Mouse (Mus musculus): ENCODE measurements at regions not wholly inside any gene's neighbourhood (a gene's known extent, or its start where the extent isn't known, plus 50 kb on each side); places are given as distances from the start of the nearest gene placed in this dataset.

DNA sequence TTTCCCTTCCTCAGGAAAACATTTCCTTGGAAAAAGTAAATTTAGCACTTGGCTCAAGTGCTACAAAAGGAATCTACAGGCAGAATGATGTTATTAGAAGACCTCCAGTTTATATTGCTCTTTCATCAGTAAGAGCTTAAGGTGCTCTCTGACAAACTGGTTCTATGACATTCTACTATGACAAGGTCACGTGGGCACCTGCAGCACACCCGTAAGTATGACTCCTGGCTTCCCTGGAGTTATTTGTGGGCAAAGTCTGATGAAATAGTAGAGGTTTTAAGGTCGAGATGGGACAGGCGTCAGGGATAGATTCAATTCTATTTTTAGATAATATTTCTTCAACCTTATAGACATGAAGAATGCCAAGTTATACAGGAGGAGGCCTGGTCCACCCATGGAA is 84.9 kb upstream of the Ccn6 start:
- DNase-seq = no peak

DNA sequence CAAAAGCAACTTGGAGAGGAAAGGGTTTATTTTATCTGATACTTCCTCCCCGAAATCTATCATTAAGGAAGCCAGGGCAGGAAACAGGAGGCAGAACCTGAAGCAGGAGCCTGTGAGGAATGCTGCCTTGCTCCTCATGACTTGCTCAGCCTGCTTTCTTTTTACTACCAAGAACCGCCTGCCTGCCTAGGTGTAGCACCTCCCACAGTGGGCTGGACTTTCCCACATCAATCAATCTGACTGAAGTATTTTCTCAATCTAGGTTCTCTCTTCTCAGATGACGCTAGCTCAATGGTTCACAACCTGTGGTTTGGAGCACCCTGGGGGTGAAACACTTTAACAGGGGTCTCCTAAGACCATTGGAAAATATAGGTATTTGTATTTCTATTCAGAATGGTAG is 83.4 kb upstream of the Ccn6 start:
- DNase-seq = no peak

DNA sequence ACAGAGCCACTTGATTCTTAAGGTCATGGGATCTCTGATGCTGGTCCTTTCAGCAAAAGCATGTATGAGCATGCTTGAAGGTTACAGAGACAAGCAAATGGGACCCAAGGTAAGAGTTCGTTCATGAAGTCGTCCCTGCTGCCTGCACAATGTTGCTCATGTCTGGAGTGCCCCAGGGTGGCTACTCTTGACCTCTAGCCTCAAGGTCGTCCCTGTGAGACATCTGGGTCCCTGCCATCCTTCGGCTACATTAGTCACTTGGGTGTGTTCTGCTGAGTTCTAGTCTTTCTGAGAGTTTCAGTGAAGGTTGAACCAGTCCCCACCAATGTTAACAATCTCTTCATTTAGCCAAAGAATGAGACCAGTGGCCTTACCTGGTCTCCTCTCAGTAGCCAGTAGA is 81.5 kb upstream of the Ccn6 start:
- DNase-seq = no peak

DNA sequence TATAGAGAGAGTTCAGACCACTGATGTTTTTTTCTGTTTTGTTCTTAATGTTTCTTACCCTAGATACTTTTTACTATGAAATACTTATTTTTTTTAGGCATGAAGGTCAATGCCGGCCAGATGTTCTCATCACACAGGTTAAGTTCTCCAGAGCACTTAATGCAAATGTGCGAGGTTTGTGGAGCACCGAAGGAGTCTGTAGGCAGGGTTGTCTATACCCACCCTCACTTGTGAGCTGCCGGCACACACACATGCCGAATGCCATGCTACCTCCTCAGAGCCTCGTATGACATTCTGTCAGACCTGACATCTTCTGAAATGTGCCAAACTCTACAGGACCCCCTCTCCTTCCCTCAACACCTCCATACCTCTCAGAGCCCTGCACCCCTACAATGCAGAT is 80.5 kb upstream of the Ccn6 start:
- no peak for DNase-seq

DNA sequence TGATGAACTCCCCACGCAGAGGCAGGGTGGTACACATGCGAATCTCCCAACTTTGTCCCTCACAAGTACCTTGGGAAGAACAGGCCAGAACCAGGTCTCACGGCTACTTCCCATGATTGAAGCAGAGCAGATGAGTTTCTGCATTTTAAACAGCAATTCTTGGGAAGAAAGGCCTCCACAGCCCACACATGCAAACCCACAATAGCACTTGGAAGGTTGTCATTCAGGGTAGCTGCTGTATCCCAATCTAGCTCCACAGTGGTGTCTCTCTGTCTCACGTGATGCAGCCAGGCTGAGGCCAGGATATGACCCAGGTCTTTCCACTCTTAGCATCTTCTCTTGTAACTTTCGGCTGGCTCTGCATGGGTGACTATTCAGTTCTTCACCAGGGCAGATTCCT is 78.8 kb upstream of the Ccn6 start:
- no peak for DNase-seq

DNA sequence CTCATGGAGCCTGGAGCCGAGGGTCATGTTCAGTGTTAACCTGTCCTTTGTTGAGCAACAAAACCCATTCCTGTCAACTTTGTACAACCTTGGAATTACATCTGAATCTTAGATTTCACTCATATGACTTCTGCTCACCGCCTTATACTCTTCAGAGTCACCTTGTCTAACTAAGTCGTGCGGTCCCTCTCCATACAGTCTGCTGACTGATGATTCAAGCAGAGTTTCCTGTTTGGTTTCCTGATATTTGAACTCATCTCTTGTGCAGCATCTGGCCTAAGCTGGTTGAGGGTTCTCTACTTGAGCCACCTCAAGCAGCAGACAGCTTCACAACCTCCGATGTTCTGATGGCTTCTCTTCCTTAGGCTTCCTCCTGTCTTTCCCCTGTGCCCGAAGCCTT is 78.3 kb upstream of the Ccn6 start:
- no peak for DNase-seq

DNA sequence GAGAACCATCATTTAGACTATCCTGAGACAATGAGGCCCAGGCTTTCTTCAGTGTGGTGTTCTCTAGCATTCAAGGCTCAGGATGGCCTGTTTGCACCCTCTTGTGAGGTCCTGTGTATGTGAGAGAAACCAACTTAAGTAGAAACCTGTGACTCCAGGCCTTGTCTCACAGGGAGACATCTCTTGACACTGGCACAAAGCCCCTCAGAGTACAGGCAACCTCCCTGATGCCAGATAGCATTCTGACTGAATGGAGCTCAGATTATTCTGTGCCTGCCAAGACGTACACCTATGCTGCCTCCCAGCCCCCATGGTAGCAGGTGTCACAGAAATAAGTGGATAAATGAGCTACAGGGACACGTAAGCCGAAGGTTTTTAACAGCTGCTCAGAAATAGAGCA is 77.9 kb upstream of the Ccn6 start:
- no peak for DNase-seq

DNA sequence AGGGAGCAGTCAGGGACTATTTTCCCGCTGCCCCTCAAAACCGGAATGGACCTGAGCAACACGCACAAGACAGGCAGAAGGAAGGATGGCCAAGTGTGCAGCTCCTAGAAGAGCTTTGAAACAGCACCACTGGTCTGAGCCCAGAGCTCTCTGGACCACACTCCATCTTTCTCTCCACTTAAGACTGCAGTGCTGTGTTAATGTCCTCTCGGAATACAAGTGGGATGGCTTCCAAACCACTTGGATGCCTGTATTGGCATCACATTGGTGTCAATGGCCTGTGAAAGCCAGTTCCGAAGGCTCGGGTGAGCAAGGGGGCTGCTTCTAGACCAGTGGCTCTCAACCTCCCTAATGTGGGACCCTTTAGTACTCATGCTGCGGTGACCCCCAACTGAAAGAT is 77.4 kb upstream of the Ccn6 start:
- no peak for DNase-seq

DNA sequence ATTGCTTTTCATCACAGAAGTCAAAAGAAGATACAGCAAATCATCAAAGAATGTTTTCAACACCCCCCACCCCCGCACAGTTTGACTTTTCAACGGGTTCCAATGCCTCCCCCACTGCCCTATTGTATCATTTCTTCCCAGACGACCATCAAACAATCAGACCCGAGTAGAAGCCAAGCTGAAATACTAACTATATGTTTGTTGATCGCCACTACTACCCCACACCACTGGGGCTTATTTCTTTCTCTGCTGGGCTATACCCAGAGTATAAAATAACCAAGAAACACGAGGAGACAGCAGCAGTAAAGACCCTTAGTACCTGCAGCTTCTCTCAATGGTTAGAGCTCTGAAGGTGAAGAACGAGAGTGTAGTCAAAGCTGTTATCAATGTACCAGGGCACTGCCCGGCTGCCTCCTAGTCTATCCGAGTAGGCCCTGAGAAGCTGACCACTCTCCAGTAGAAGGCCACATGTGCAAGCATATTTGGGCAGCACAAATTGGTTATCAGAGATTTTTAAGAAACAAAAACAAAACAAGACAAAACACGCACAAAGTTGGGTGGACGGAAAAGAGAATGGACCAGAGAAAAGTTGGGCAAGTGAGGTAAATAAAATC is 76.7 kb upstream of the Ccn6 start:
- DNase-seq = no peak

DNA sequence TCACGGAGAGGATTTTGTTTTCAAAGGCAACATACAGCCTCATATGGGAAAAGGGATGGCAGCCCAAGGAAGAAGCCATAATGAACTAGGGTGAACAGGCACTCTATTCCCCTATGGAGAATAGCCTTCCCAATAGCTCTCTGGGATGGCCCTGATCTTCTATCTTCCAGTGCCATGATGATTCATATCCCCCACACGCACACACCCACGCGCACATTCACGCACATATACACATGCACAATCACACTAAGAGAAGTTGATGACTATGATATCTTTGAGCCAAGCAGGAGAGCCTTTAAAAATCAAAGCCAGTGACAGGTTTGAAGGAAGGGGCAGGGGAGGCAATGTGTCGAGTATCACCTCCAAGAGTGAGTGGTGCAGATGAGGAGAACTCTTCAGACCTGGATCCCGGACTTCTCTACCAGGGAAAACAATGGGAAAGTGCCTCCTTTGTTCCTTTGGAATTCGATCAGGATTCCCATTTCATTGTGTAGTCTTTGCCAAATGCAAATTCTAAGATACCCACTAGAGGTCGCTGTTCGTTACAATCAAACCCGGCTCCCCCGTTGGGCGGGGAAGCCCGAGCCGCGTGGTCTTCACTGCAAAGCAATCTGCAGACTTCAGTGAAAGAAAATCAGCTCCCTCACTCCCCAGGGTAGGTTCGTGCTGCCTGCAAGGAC is 76.0 kb upstream of the Ccn6 start:
- DNase-seq = peak; percentile 77 to 85

DNA sequence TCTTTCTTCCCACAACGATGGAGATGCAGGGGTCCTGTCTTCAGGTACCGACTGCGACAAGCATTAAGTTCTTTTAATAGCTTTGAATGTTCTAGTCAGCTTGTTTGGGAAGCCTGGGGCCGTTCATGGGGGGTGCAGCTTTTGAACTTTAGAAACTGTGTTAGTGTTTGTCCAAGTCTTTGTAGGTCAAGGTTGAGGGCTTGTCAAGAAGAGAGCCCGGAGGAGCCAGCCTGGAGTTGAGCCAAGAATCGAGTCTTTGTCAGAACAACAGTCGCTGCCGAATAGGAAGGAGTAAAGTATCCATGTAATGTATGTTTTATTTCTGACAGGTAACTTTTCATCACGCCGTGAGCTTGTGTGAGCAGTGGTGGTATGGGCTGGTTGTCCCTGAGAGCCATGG is 75.0 kb upstream of the Ccn6 start:
- DNase-seq = peak; percentile 25 to 30

DNA sequence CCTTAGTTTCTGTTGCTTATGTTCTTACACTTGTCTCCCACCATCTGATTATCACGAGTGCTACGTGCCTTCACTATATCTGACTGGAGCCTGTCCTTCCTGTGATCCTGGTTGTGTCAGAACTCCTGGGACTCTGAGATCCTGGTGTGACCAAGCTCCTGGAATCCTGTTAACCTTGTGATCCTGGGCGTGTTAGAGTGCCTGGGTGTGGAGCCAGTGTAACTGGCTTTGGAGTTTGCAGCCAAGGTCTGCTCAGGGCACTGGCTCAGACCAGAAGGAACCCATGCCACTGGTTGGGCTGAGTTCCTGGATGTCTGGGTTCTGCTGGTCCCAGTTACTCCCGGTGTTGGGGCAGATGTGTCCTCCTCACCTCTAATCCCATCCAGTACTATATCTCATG is 74.0 kb upstream of the Ccn6 start:
- no peak for DNase-seq

DNA sequence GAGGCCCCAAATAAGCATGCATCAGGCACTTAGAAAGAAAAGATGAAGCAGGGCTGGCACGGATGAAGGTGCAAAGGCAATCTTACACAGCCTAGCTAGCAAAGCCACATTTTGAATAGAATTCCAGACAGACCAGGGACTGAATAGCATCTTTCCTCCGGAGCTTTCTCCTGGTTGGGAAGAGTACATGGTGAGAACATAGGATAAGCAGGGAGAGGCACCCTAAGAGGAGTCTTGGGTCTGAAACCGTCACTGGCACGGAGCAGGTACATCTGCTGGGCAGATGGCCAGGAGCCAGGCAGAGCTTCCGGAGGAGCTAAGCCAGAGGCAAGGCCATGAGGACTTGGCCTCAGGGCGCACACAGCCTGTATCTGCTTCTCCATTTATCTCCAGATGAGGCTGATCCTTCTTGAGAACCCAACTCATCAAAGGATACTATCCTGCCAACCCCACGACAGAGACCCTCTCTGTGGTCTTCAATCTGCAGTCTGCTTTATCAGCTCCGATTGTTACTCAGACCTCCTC is 70.4 kb upstream of the Ccn6 start:
- DNase-seq = no peak

DNA sequence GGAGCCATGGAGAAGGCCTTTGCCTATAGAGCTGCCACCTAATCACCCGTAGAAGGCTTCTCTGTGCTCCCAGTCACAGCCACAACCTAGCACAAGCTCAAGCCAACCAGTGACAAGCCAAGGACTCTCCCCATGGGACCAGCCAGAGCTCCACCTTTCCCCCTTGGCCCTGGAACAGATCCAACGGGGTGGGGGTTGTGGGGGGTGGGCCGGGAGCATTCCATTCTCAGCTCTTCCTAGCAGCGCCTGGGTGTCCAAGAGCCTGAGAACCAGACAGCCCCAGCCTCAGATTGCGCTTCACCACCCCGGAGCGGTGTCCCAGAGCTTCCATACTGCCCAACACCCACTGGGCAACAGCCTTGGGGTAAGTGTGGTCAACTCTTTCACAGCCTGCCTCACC is 69.6 kb upstream of the Ccn6 start:
- no peak for DNase-seq

DNA sequence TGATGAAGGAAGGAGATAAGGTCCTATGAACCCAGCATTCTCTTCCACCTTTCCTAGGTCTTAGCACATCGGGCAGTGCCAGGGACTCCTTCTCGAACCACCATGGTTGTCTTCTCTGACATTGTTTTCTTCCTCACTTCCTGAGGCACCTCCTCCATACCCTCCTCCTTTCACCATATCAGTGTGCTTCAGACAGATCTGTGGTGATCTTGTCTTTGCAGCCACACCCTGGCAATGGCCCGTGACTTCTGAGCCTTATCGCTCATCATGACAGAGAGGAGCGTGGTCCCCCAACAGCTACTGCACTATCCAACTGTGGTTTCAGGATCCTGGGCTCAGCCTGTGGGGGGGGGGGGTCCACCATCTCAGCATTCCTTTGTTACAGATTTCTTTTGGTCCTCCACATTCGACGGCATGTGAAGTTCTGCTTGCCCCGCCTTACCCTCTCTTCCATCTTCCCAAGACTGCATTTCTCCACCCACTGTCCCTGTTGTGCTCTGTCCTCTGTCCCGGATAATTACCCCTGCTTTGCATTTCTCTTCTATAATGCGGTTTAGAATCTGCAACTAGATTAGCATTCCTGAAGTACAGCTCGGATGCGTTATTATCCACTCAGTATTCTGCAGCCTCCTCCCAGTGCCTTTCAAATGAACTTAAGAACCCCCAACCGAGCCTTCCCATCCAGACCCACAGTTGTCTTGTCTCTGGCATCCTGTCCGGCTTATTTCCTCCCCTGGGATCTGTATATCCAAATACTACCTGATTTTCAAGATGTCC is 67.2 kb upstream of the Ccn6 start:
- no peak for DNase-seq

DNA sequence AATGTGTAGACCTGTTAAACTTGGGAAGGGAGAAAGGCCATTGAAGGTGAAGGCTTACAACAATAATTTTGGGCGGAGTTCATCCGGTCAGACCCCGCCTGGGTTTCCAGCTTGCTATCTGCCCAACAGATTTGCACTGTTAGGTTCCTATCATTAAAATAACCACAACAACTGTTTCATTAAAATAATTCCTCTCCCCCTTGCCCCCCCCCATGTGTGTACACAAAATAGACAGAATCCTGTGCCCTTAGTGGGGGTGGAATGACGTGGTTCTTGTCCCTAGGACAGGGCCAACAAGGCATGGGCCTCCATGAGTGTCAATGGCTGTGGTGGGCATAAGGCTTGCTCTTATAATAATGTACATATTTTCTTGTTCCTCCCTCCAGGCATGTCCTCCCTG is 65.6 kb upstream of the Ccn6 start:
- no peak for DNase-seq

DNA sequence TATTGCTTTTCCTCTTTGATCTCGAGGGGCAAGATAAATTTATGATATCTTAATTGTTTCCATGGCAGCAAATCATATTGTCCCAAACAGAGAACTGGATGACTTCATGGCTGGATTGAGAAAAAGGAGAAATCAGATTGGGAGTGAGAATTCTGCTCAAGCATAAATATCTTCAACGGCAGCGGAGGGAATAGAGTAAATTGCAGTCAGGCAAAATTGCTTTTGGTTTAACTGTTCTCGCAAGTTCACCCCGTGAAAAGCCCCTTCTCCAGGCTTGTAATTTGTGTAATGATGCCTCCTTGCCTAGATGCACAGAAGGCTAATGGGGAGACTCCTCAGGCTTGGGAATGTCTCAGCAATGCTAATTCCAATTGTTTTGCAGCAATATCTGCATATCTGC is 64.4 kb upstream of the Ccn6 start:
- DNase-seq = no peak

DNA sequence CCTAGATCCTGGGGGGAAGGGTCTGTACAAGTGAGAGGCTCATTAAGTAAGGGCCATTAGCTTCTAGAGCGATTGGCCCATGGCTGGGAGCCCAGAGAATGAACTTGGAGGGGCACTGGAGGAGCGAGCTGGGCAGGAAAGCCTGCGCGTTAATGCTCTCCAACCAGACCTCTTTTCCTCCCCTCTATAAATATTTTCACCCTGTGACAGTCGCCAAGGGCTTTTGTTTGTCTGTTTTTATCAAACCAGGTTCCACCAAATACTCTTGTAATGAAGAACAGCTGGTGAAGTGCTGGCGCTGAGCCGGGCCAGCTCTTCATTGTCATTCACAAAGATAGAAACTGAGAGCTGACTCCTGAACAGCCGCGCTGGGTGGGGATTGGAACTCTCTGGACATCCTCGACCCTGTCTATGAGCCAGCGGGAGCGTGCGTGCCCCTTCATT is 63.9 kb upstream of the Ccn6 start:
- peak; percentile 55 to 68 for DNase-seq

DNA sequence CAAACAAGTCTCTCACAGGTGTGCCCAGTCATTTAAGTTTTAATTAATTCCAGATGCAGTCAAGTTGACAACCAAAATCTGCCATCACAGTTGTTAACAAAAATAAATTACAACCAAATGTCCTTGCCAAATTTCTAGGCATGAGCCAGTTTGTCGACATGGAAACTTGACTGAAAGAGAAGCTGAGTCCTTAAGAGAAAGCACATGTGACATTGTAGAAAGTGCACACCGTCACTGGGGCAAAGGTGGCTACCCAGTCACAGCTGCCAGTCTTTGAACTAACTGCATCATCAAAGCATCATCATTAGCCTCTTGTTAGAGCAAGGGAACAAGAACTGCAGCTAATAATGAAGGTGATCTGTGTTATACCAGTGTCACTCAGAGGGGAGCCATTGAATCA is 62.9 kb upstream of the Ccn6 start:
- no peak for DNase-seq

DNA sequence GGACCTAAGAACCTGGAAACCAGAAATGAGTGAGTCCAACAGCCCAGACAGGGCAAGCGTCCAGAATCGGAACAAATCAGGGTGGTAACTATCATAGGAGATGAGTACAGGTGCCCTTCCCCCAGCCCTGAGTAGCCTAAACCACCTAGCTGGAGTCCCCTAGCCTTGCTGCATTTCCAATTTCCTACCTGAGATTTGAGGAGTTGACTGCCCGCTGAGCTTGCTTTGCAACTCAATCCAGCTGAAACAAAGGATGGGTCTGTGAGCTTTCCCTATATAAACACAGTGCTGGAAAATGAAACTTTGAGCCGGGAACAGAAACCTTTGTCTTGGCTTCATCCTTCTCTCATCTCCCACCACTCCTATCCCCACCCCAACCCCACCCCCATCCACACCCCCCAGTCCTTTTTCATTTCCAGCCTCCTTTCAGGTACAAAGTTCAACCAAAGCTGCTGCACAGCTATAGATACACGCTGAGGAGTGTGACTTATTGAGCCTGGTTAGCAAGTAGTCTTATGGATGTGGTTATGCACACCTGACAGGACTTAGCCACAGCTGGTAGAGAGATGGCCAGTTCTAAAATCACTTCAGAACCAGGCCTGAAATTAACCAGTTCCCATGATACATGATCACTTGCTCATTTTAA is 61.0 kb upstream of the Ccn6 start:
- DNase-seq = no peak

DNA sequence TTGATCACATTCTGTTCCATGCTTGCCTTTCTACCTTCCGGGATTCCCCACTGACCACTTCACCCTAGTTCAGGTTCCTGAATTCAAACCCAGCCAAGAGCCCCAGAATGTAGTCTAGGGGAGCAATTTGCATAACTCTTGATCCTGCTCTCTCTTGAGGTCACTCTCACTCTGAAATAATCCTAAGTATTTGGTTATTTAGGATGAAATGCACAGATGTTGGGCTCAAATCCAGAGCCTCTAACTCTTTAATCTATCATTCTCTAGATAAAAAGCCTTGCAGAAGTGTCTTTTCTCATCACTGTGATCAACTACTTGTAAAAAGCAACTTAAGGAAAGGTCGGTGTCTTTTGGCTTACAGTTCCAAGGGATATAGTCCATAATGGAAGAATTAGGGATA is 57.4 kb upstream of the Ccn6 start:
- DNase-seq = no peak

DNA sequence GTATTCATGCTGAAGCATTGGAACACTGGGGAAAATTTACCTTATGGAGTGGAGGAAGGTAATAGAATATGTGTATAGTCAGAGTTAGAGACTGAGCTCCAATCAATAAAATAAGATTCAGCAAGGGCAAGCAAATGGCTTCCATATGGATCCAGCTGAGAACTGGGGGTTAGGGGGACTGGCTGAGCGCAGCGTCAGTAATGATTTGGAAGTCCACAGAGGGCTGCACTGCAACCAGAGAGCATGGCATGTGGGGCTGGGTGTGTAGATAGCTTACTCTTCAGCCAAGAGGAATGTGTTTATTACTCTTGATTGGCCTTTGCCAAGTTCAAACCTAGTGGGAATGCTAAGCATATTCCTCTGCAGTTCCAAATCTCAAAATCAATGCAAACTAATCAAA is 55.8 kb upstream of the Ccn6 start:
- no peak for DNase-seq

DNA sequence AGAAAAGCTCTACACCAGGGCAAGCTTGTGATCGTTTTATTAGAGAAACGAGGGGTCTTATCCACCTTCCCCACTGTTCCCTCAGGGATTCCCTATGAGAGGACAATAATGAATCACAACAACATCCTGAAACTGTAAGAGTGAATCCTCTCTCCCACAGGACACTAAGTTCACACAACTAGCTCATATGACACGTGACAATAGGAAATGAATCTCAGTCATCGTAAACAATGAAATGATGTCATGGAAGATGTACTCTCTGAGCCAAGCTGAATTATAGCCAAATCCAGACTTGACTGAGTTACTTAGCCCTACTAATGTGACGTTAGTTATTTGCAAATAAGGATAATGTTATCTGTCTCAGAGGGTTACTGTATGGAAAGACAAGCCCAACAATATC is 54.6 kb upstream of the Ccn6 start:
- DNase-seq = no peak

Data from kidney, postnatal 4 days (tissue).